Mouse (Mus musculus): Measurements from ENCODE around the gene Plk5. TPM values are rescaled to one million over a fixed set of nuclear protein-coding genes. Genes with fewer than 3 reads are reported as not detected.
A peak's percentile ranks its signal among the peaks of the same experiment; 100 is the strongest.

Gene Plk5
- 0.08 and 0.20 TPM in 2 replicates for polyA plus RNA-seq (2015; fragmentation: Nextera tagmentation; extraction: Ambion mirVana)

DNA sequence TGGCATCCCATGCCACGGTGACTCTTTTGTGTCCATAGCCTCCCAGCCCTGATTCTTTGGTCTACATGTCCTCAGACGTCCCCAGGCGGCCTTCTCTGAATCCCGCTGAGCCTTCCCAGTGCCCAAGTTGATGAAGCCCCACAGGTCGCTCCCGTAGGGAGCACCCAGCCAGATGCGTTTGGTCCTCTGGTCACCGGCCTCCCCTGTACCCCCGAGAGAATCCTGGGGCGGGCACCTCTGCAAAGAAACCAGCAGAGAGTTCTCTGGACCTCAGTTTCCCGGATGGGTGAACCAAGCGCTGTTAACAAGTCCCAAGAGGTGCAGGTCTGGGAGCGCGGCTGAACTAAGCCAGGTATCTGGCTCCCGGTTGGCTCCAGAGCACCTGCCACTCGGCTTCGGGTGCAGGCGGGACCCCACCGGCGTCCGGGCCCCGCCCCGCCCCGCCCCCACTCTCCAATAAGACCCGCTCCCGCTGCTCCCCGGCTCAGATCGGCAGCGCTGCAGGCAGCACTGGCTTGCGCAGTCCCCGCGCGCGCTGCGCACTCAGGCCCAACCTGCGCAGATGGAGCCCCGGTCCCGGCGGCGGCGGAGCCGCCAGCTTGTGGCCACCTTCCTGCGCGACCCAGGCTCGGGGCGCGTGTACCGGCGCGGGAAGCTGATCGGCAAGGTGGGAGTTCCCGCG is at the start of gene Plk5:
TSS of gene Plk5 (plus strand) at position 459 of the 682 bp plus-strand sequence.
- peaks cover 67% of the 10 kb centered on the region for H3K27me3 ChIP-seq (ENCODE audit: insufficient read depth, low read length)
- no peaks in the 10 kb centered on the region for H3K9me3 ChIP-seq (ENCODE audit: low read length)
- H3K27ac ChIP-seq (ENCODE audit: low read depth), result no peak within 1 kb of the TSS
- H3K4me1 ChIP-seq (ENCODE audit: insufficient read depth), result peaks cover 3% of the 10 kb centered on the region
- whole genome bisulfite sequencing (ENCODE audit: insufficient replicate concordance), result 3% methylated on average over 50 of the region's 53 CpGs
- H3K4me3 ChIP-seq (ENCODE audit: low read depth, low read length), result no peak within 1 kb of the TSS
- DNase-seq, result no peak
- no peak within 1 kb of the TSS for H3K9ac ChIP-seq (replicated peaks)
- no peak within 1 kb of the TSS for H3K4me2 ChIP-seq (ENCODE audit: low read depth, low read length)
- TF ChIP-seq CTCF (IDR thresholded peaks at IDR 0.05; ENCODE audit: low read depth), result no peak
- no peak for TF ChIP-seq EP300 (IDR thresholded peaks at IDR 0.05; ENCODE audit: low read depth)
- ATAC-seq, result no peak
- H3K36me3 ChIP-seq (replicated peaks; ENCODE audit: insufficient read depth, low read length), result no peaks in the 10 kb centered on the region

DNA sequence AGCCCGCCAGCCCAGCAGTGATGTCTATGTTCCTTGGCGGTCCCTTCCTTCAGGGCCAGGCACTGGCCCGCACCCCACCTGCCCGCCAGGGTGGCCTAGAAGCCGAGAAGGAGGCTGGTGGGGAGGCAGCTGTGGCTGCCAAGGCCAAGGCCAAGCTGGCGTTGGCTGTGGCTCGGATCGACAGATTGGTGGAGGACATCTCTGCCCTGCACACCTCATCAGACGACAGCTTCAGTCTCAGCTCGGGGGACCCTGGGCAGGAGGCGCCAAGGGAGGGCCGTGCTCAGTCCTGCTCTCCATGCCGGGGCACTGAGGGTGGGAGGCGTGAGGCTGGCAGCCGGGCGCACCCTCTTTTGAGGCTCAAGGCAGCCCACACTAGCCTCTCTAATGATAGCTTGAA is 44.7 kb upstream of the Plk5 start:
- Histone ChIP-seq H3K27me3 (ENCODE audit: insufficient read depth, low read length) (peaks cover 63% of the 10 kb centered on the region), H3K4me2 (ENCODE audit: low read depth, low read length) (no peak overlapping the region), H3K9ac (replicated peaks) (no peak overlapping the region), H3K4me1 (ENCODE audit: insufficient read depth) (peaks cover 7% of the 10 kb centered on the region), H3K4me3 (ENCODE audit: low read depth, low read length) (no peak overlapping the region), H3K9me3 (ENCODE audit: low read length) (no peaks in the 10 kb centered on the region), H3K36me3 (replicated peaks; ENCODE audit: insufficient read depth, low read length) (no peaks in the 10 kb centered on the region), H3K27ac (ENCODE audit: low read depth) (no peak overlapping the region)
- TF ChIP-seq CTCF (IDR thresholded peaks at IDR 0.05; ENCODE audit: low read depth) (no peak), EP300 (IDR thresholded peaks at IDR 0.05; ENCODE audit: low read depth) (no peak)
- 67% methylated on average over 16 of the region's 16 CpGs for WGBS (ENCODE audit: insufficient replicate concordance)
- no peak for DNase-seq
- no peak for ATAC-seq

DNA sequence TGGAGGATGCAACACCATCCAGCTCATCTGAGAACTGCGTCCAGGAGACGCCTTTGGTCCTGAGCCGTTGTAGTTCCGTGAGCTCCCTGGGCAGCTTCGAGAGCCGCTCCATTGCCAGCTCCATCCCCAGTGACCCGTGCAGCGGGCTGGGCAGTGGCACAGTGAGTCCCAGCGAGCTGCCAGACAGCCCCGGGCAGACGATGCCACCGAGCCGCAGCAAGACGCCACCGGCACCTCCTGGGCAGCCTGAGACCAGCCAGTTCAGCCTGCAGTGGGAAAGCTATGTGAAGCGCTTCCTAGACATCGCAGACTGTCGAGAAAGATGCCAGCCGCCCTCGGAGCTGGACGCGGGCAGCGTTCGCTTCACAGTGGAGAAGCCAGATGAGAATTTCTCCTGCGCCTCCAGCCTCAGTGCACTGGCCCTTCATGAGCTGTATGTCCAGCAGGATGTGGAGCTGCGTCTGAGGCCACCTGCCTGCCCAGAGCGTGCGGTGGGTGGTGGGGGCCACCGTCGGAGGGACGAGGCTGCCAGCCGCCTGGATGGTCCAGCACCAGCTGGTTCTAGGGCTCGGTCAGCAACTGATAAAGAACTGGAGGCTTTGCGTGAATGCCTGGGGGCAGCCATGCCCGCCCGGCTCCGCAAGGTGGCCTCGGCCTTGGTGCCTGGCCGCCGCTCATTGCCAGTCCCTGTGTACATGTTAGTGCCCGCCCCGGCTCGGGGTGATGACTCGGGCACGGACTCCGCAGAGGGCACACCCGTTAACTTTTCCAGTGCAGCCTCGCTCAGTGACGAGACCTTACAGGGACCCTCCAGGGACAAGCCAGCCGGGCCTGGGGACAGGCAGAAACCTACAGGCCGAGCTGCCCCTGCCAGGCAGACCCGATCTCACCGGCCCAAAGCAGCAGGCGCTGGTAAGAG is 43.4 kb upstream of the Plk5 start:
- ATAC-seq (no peak), DNase-seq (no peak)
- H3K36me3 ChIP-seq (replicated peaks; ENCODE audit: insufficient read depth, low read length), result peaks cover 4% of the 10 kb centered on the region; the same call in 1 of the 2 replicates
- peaks cover 18% of the 10 kb centered on the region for H3K4me1 ChIP-seq (ENCODE audit: insufficient read depth)
- H3K4me2 ChIP-seq (ENCODE audit: low read depth, low read length), result no peak overlapping the region
- no peaks in the 10 kb centered on the region for H3K9me3 ChIP-seq (ENCODE audit: low read length)
- no peak overlapping the region for H3K27ac ChIP-seq (ENCODE audit: low read depth)
- peaks cover 61% of the 10 kb centered on the region for H3K27me3 ChIP-seq (ENCODE audit: insufficient read depth, low read length)
- H3K9ac ChIP-seq (replicated peaks), result no peak overlapping the region
- 62% methylated on average over 54 of the region's 54 CpGs for WGBS (ENCODE audit: insufficient replicate concordance)
- TF ChIP-seq EP300 (IDR thresholded peaks at IDR 0.05; ENCODE audit: low read depth), result no peak
- no peak overlapping the region for H3K4me3 ChIP-seq (ENCODE audit: low read depth, low read length)

DNA sequence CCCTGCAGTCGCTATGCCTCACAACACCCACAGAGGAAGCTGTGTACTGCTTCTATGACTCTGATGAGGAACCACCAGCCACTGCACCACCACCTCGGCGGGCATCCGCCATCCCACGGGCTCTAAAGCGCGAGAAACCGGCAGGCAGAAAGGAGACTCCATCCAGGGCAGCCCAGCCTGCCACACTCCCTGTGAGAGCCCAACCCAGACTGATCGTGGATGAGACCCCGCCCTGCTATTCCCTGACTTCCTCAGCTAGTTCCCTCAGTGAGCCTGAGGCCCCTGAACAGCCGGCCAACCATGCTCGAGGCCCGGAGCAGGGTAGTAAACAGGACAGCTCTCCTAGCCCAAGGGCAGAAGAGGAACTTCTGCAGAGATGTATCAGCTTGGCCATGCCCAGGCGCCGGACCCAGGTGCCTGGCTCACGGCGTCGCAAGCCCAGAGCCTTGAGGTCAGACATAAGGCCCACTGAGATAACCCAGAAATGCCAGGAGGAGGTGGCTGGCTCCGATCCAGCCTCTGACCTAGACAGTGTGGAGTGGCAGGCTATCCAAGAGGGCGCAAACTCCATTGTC is 42.5 kb upstream of the Plk5 start:
- H3K4me1 ChIP-seq (ENCODE audit: insufficient read depth), result peaks cover 18% of the 10 kb centered on the region
- 21% methylated on average over 18 of the region's 20 CpGs for WGBS (ENCODE audit: insufficient replicate concordance)
- DNase-seq, result no peak
- no peak overlapping the region for H3K9ac ChIP-seq (replicated peaks)
- H3K4me2 ChIP-seq (ENCODE audit: low read depth, low read length), result peak overlapping the region; percentile 13; the same call in 1 of the 2 replicates
- H3K27me3 ChIP-seq (ENCODE audit: insufficient read depth, low read length), result peaks cover 61% of the 10 kb centered on the region
- no peak overlapping the region for H3K27ac ChIP-seq (ENCODE audit: low read depth)
- no peak for ATAC-seq
- TF ChIP-seq CTCF (IDR thresholded peaks at IDR 0.05; ENCODE audit: low read depth), result no peak
- no peak for TF ChIP-seq EP300 (IDR thresholded peaks at IDR 0.05; ENCODE audit: low read depth)
- peaks cover 12% of the 10 kb centered on the region for H3K36me3 ChIP-seq (replicated peaks; ENCODE audit: insufficient read depth, low read length)
- no peak overlapping the region for H3K4me3 ChIP-seq (ENCODE audit: low read depth, low read length)
- no peaks in the 10 kb centered on the region for H3K9me3 ChIP-seq (ENCODE audit: low read length)

DNA sequence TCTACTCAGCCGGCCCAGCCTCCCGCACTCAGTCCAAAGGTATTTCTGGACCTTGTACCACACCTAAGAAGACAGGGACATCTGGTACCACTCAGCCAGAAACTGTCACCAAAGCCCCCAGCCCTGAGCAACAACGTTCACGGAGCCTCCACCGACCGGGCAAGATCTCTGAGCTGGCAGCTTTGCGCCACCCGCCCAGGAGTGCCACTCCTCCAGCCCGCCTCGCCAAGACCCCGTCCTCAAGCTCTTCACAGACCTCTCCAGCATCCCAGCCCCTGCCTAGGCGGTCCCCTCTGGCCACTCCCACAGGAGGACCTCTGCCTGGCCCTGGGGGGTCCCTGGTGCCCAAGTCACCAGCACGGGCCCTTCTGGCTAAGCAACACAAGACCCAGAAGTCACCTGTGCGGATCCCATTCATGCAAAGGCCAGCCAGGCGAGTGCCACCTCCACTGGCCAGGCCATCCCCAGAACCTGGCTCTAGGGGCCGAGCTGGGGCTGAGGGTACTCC is 41.7 kb upstream of the Plk5 start:
- Histone ChIP-seq H3K9ac (replicated peaks) (no peak overlapping the region), H3K36me3 (replicated peaks; ENCODE audit: insufficient read depth, low read length) (peaks cover 17% of the 10 kb centered on the region), H3K4me3 (ENCODE audit: low read depth, low read length) (no peak overlapping the region), H3K4me2 (ENCODE audit: low read depth, low read length) (no peak overlapping the region), H3K27ac (ENCODE audit: low read depth) (no peak overlapping the region), H3K9me3 (ENCODE audit: low read length) (no peaks in the 10 kb centered on the region), H3K4me1 (ENCODE audit: insufficient read depth) (peaks cover 24% of the 10 kb centered on the region), H3K27me3 (ENCODE audit: insufficient read depth, low read length) (peaks cover 61% of the 10 kb centered on the region)
- ATAC-seq (no peak), DNase-seq (no peak)
- TF ChIP-seq CTCF (IDR thresholded peaks at IDR 0.05; ENCODE audit: low read depth), result no peak
- TF ChIP-seq EP300 (IDR thresholded peaks at IDR 0.05; ENCODE audit: low read depth), result no peak
- 52% methylated on average over 16 of the region's 16 CpGs for WGBS (ENCODE audit: insufficient replicate concordance)

DNA sequence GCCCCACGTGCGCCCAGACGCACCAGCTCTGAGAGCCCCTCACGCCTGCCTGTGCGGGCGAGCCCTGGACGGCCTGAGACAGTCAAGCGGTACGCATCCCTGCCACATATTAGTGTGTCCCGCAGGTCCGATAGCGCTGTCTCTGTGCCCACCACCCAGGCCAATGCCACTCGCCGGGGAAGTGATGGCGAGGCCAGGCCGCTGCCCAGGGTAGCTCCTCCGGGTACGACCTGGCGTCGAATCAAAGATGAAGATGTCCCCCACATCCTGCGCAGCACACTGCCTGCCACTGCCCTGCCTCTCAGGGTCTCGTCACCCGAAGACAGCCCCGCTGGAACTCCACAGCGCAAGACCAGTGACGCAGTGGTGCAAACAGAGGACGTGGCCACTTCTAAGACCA is 40.9 kb upstream of the Plk5 start:
- Histone ChIP-seq H3K9me3 (ENCODE audit: low read length) (no peaks in the 10 kb centered on the region), H3K36me3 (replicated peaks; ENCODE audit: insufficient read depth, low read length) (peaks cover 17% of the 10 kb centered on the region), H3K27me3 (ENCODE audit: insufficient read depth, low read length) (peaks cover 59% of the 10 kb centered on the region), H3K4me1 (ENCODE audit: insufficient read depth) (peaks cover 26% of the 10 kb centered on the region), H3K27ac (ENCODE audit: low read depth) (no peak overlapping the region), H3K9ac (replicated peaks) (0 out of 2 replicates have a peak overlapping the region, but pooled peaks have one; percentile 11), H3K4me3 (ENCODE audit: low read depth, low read length) (no peak overlapping the region), H3K4me2 (ENCODE audit: low read depth, low read length) (no peak overlapping the region)
- TF ChIP-seq EP300 (IDR thresholded peaks at IDR 0.05; ENCODE audit: low read depth) (no peak), CTCF (IDR thresholded peaks at IDR 0.05; ENCODE audit: low read depth) (no peak)
- ATAC-seq, result no peak
- 39% methylated on average over 27 of the region's 27 CpGs for WGBS (ENCODE audit: insufficient replicate concordance)
- DNase-seq, result no peak
